Mouse (Mus musculus) testis, adult 2 months (tissue): Measurements from ENCODE around the gene Hcls1.

ENCODE experiments used
- CTCF ChIP-seq: fragments of 200-500 bp; IDR thresholded peaks from 2 replicates; pipeline ENCODE4 v1.5.1; 2012; ENCODE audit warnings: low read depth, mild to moderate bottlenecking, inconsistent platforms, low read length, moderate library complexity; ENCODE audit not compliant: control insufficient read depth, insufficient read depth, insufficient replicate concordance
- POLR2A ChIP-seq: fragments of 200-500 bp; IDR thresholded peaks from 2 replicates; pipeline ENCODE4 v1.6.1; 2012; ENCODE audit warnings: low read depth, mild to moderate bottlenecking, inconsistent platforms, low read length, moderate library complexity; ENCODE audit not compliant: control insufficient read depth

DNA sequence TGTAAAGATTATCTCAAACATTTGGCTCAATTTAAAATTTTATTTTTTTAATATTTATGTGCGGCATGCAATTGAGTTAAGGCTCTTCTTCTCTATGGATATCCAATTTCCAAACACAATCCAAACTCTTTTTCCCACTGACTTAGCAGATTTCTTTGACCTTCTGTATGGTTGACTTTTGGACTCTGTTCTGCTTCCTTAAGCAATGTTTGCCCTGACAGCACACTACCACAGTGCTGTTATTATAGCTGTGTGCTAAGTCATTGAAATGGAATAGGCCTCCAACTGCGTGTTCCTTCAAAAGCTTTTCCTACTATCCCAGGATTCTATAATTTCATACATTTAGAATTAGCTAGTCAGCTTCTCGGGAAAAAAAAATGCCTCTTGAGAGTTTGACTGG is 8.8 kb downstream of the Hcls1 start:
- TF ChIP-seq POLR2A (no peak), CTCF (no peak)
